Mouse (Mus musculus) cortical plate, adult 2 months (tissue): ENCODE measurements around the gene Tbc1d8. TPM values are rescaled to one million over a fixed set of nuclear protein-coding genes. Genes with fewer than 3 reads are reported as not detected.

Experiments used
- H3K27ac ChIP-seq: fragments of 200-500 bp; 2 replicates; pipeline ENCODE4 v1.5.1; 2012; ENCODE audit warnings: low read length, control low read depth, inconsistent platforms; ENCODE audit not compliant: insufficient read depth
- H3K4me1 ChIP-seq: fragments of 200-500 bp; 2 replicates; pipeline ENCODE4 v1.6.1; 2011; ENCODE audit warnings: low read length; ENCODE audit not compliant: control insufficient read depth, insufficient read depth
- H3K4me3 ChIP-seq: fragments of 200-500 bp; 2 replicates; pipeline ENCODE4 v1.5.1; 2011; ENCODE audit warnings: mild to moderate bottlenecking, low read length, control low read depth; ENCODE audit not compliant: insufficient read depth
- CTCF ChIP-seq: fragments of 200-500 bp; IDR thresholded peaks from 2 replicates; pipeline ENCODE4 v1.5.1; 2011; ENCODE audit warnings: mild to moderate bottlenecking, control low read depth, low read length; ENCODE audit not compliant: insufficient read depth; ENCODE audit errors: extremely low read depth
- POLR2A ChIP-seq: fragments of 200-500 bp; IDR thresholded peaks from 2 replicates; pipeline ENCODE4 v1.6.1; 2011; ENCODE audit warnings: mild to moderate bottlenecking, low read length, control low read depth; ENCODE audit not compliant: insufficient read depth; ENCODE audit errors: extremely low read depth
- polyA plus RNA-seq: library from polyadenylated mRNA; depleted of rRNA; stranded (reverse); fragments of >200 nt; gene quantifications from 2 replicates; pipeline ENCODE4 v1.2.3, GENCODE M21; 2012

The Tbc1d8 gene
- polyA plus RNA-seq, 1 experiment, result 20.3 TPM

- Histone ChIP-seq H3K27ac (no peak overlapping the region), H3K4me1 (peaks cover 15% of the 10 kb centered on the region), H3K4me3 (no peak overlapping the region)
- TF ChIP-seq POLR2A, result no peak
- no peak for TF ChIP-seq CTCF
Measured at GRCm38 (mm10) chr1:39438629-39439028, 39.9 kb downstream of the Tbc1d8 start.

DNA sequence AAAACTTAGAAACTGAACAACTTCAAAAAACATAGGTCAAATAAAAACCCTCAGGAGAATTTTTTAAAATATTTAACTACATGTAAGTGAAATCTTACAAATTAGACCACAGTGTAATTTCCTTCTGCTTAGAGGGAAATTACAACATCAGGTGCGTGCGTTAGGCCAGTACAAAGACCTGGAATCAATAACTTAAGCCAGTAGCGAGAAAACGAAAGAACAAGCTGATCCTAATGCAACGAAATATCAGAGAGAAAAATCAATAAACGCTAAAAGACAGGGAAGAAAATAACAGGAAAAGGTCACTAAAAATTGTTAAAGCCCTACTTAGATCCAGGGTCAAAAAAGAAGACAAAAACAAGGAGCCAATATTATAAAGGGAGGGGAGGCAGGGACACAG lies 44.3 kb downstream of the Tbc1d8 start:
- no peak overlapping the region for H3K27ac ChIP-seq
- TF ChIP-seq POLR2A, result no peak
- no peak for TF ChIP-seq CTCF
- H3K4me3 ChIP-seq, result no peak overlapping the region
- no peaks in the 10 kb centered on the region; the same call in 1 of the 2 replicates for H3K4me1 ChIP-seq

- no peak overlapping the region for H3K4me3 ChIP-seq
- H3K4me1 ChIP-seq, result no peaks in the 10 kb centered on the region
- TF ChIP-seq POLR2A (no peak), CTCF (no peak)
- no peak overlapping the region for H3K27ac ChIP-seq
Measured at GRCm38 (mm10) chr1:39430020-39430419, 48.5 kb downstream of the Tbc1d8 start.

GRCm38 (mm10) chr1:39429015-39429414 lies 49.5 kb downstream of the Tbc1d8 start:
- H3K4me3 ChIP-seq, result no peak overlapping the region
- H3K27ac ChIP-seq, result no peak overlapping the region
- no peaks in the 10 kb centered on the region for H3K4me1 ChIP-seq
- TF ChIP-seq POLR2A (no peak), CTCF (no peak)

GRCm38 (mm10) chr1:39428280-39428679 lies 50.3 kb downstream of the Tbc1d8 start:
- TF ChIP-seq CTCF, result no peak
- TF ChIP-seq POLR2A, result no peak
- Histone ChIP-seq H3K27ac (no peak overlapping the region), H3K4me3 (no peak overlapping the region), H3K4me1 (no peaks in the 10 kb centered on the region)

GRCm38 (mm10) chr1:39425497-39425896 lies 53.1 kb downstream of the Tbc1d8 start:
- Histone ChIP-seq H3K4me1 (no peaks in the 10 kb centered on the region), H3K27ac (no peak overlapping the region), H3K4me3 (no peak overlapping the region)
- no peak for TF ChIP-seq POLR2A
- TF ChIP-seq CTCF, result no peak

DNA sequence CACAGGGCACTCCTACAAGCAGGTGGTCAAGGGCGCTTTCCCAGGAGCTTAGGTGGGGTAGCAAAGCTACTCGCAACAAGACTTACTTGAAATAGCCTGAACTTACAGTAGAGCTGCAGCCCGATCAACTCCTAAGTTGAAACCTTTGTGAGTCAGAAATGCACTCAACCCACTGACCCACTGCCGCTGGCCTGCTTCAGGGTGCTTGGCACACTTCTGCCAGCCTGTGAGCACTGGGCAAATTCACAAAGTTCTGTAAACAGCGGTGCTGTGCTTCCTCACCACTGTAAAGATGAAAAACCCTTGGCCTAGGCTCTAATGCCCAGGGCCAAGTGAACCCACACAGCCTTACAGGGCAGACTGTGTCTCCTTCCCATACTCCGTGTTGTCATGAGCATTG lies 57.6 kb downstream of the Tbc1d8 start:
- TF ChIP-seq CTCF (no peak), POLR2A (no peak)
- Histone ChIP-seq H3K27ac (no peak overlapping the region), H3K4me1 (no peaks in the 10 kb centered on the region), H3K4me3 (no peak overlapping the region)

GRCm38 (mm10) chr1:39418852-39419251 lies 59.7 kb downstream of the Tbc1d8 start:
- Histone ChIP-seq H3K27ac (no peak overlapping the region), H3K4me1 (no peaks in the 10 kb centered on the region), H3K4me3 (no peak overlapping the region)
- TF ChIP-seq CTCF (no peak), POLR2A (no peak)

DNA sequence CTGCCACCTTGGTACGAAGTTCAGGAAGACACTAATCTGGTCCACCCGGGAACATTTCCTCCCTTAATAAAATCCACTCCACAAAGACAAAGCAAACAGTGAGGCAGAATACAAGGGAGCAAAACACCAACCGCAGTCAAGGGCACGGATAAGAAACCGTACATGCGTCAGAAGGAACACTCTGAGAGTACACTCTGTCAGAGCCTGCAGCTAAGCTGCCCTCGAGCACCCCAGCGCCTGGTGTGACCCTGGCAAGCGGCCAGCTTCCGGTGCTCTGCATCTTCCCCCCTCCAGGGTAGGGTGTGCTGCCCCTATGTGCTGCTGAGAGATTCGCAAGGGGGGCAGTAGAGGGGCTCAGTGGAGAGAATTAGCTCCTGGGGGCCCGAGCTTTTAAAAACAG lies 60.7 kb downstream of the Tbc1d8 start:
- Histone ChIP-seq H3K4me3 (no peak overlapping the region), H3K27ac (no peak overlapping the region), H3K4me1 (no peaks in the 10 kb centered on the region)
- no peak for TF ChIP-seq POLR2A
- no peak for TF ChIP-seq CTCF

- Histone ChIP-seq H3K4me3 (no peak overlapping the region), H3K4me1 (no peaks in the 10 kb centered on the region), H3K27ac (no peak overlapping the region)
- TF ChIP-seq CTCF (no peak), POLR2A (no peak)
Measured at GRCm38 (mm10) chr1:39410085-39410821, 68.3 kb downstream of the Tbc1d8 start.
